Mouse (Mus musculus) lung, adult 18-20 months (tissue): Measurements from ENCODE around the gene Pdzk1ip1.

Experiments
- DNase-seq, 2 experiments: peaks; one replicate each; pipeline ENCODE4 v3.0.0; 2022; ENCODE audit warnings: mixed read lengths in 2 of 2

Gene Pdzk1ip1

DNA sequence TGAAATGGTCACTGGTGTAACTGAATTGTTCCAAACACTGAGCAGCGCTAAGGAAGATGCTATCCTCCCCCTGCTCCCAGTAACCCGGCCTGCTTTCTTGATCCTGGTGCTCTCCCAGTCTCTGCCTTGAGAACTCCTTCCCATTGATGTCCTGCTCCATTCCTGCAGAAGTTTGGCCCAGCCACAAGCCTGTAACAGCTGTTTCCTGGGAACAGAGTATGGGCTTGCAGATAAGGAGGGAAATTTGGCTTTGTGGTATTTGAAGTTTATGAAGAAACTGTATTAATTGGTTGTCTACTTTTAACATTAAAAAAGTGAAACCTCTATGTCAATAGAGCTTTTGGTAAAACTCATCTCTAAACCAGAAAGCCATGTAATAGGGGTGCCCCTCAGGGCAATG, 35.0 kb downstream of the Pdzk1ip1 start:
- DNase-seq: no peak

DNA sequence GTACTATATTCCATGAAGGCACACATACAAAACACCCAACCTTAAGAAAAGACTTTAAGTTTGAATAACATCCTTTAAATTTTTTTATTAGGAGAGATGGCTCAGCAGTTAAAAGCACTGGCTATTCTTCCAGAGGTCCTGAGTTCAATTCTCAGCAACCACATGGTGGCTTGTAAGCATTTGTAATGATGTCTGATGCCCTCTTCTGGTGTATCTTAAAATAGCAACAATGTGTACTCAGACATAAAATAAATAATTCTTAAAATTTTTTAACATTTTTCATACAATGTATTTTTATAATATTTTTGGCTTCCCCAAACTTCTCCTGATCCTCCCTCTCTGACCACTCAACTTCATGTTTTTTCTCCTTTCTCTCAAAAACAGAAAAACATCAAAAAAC, 36.2 kb downstream of the Pdzk1ip1 start:
- no peak for DNase-seq

DNA sequence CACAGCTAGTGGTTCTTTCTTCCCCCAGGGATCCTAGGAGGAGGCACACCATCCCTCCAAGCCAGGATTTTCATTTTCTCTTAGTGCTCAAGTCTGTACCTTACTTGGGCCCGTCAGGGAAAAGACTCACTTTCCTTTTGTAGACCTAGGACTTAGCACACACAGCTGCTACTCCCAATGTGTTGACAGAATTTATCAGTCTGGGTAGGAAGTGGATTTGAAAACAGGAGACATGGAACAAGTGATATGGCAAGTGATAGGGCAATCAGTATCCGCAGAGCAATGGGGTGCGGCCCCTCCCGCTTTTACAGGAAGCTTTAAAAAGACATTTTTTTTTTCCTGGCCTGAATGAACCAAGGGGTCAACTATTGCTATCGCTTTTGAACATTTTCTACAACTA, 44.6 kb downstream of the Pdzk1ip1 start:
- DNase-seq: no peak

- no peak for DNase-seq
Measured at GRCm38 (mm10) chr4:115133621-115134295, 45.2 kb downstream of the Pdzk1ip1 start, which contains the start of gene Cyp4x1. Cyp4x1 (minus strand) TSS chr4:115134281.

- DNase-seq: no peak
Measured at GRCm38 (mm10) chr4:115134296-115134630, 45.8 kb downstream of the Pdzk1ip1 start.
